Mouse (Mus musculus) small intestine, adult 2 months (tissue): ENCODE measurements around the gene BC029722.

Experiments used
- CTCF ChIP-seq: fragments of 200-500 bp; IDR thresholded peaks from 2 replicates; pipeline ENCODE4 v1.5.1; 2012; ENCODE audit warnings: low read depth, mild to moderate bottlenecking, control low read depth, inconsistent platforms, low read length, moderate library complexity, mixed read lengths; ENCODE audit not compliant: insufficient replicate concordance, insufficient read length; ENCODE audit errors: extremely low read depth
- POLR2A ChIP-seq: fragments of 200-500 bp; IDR thresholded peaks from 2 replicates; pipeline ENCODE4 v1.6.1; 2012; ENCODE audit warnings: low read depth, mild to moderate bottlenecking, control low read depth, inconsistent platforms, low read length, moderate library complexity

GRCm38 (mm10) chr2:155786905-155787304 lies 32.3 kb downstream of the BC029722 start:
- TF ChIP-seq CTCF (no peak), POLR2A (no peak)
